Mouse (Mus musculus): ENCODE results near the gene Zfp114.

DNA sequence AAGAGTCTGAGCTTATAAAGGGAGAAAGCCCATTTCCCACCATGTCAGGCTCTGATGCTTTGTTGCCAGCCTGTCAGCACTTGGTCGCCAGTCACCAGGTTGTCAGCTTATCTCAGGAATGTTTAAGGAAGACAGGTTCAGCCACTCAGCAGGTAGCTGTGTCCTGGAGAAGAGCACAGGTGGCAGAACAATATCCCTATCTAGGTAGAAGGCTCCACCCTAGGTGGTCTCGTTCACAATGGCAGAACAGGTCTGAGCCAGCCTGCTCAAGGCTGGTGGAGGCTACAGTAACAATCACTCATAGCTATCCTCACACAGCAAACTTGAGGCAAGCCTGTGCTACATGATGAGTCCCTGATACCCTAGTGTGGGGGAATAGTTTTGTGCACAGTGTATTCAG is 16.5 kb downstream of the Zfp114 start:
- TF ChIP-seq CTCF (IDR thresholded peaks at IDR 0.05; ENCODE audit: extremely low read depth, insufficient read depth, low read length) (no peak), POLR2A (IDR thresholded peaks at IDR 0.05; ENCODE audit: extremely low read depth, insufficient read depth, low read length) (no peak)
